Mouse (Mus musculus): ENCODE data around the gene Hist1h3b.

The Hist1h3b gene

DNA sequence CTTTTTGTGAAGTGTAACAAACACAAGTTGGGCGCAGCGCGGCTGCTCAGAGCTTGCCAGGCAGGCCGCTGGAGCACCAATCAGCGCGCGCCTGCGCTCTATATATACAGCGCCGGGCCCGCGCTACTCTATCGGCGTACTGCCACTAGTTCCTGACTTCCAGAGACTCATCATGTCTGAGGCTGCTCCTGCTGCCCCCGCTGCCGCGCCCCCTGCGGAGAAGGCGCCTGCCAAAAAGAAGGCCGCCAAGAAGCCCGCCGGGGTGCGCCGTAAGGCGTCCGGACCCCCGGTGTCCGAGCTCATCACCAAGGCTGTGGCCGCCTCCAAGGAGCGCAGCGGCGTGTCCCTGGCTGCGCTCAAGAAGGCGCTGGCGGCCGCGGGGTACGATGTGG is 13.4 kb upstream of the Hist1h3b start, which contains the start of gene Hist1h1c:
Gene Hist1h1c (plus strand): TSS at position 132 of the 392 bp plus-strand sequence.
- peak; percentile 92 for DNase-seq (ENCODE audit: low spot score)

DNA sequence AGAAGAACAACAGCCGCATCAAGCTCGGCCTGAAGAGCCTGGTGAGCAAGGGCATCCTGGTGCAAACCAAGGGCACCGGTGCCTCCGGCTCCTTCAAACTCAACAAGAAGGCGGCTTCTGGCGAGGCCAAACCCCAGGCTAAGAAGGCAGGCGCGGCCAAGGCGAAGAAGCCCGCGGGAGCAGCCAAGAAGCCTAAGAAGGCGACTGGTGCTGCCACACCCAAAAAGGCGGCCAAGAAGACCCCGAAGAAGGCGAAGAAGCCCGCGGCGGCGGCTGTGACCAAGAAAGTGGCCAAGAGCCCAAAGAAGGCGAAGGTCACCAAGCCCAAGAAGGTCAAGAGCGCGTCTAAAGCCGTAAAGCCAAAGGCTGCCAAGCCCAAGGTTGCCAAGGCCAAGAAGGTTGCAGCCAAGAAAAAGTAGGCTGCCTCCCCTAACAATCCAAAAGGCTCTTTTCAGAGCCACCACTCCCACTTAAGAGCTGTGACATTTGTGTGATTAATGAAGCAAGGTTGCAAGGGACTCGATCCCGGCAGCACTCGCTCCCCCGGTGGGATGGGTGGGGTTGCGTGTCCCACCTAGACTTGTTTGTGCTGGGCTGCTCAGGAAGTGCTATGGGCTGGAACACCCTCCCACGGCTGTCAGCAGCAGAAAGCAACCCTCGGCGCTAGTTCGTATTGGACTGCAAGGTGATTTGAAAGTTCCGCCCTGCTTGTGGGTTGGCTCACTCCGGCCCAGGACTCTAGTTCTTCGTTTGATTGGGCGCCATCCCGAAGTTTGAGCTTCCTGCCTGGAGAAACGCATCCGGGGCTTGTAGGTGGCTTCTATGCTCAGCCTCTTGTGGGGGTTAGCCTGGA is 12.8 kb upstream of the Hist1h3b start:
- DNase-seq (ENCODE audit: low spot score) = peak; percentile 94

DNA sequence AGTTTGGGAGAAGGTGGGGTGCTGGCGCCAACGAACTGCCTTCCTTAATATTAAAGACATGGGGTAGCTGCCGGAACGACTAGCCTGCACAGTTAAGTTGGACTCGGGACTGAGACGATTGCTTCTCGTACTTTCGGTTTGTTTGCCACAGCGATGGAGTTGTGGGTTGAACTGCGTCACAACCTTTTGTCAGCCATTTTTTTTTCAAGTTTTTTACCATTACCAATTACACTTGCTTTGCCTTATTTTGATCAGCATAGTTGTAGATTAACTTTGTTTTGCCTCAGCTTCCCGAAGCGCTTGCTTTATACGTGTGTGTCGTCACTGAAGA is 12.2 kb upstream of the Hist1h3b start:
- DNase-seq (ENCODE audit: low spot score) = no peak

DNA sequence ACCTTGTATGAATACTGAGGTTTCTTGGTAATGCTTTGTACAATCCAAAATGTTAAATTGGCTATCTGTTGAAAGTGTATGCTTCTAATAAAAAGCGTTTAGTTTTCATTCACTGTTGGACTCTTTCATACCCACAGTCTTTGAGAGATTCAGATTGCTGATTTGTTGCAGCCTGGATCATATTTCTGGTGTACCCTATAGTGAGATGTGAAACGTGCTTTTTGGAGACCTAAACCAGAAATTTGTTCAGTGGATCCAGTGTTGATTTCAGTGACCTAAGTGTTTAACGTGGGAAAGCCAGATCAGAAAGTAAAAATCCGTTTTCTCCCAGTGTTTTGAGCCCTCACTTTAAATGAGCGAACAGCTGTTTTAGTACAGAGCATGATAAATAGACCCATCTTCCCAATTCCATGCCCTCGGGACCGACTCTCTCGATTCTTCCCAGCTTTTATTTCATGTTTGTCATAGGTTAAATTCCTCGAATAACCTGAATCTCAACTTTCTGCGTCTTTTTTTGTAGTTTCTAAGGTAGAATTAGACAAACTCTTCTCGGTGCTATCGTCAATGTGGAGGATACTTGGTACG is 11.7 kb upstream of the Hist1h3b start:
- DNase-seq (ENCODE audit: low spot score) = no peak

DNA sequence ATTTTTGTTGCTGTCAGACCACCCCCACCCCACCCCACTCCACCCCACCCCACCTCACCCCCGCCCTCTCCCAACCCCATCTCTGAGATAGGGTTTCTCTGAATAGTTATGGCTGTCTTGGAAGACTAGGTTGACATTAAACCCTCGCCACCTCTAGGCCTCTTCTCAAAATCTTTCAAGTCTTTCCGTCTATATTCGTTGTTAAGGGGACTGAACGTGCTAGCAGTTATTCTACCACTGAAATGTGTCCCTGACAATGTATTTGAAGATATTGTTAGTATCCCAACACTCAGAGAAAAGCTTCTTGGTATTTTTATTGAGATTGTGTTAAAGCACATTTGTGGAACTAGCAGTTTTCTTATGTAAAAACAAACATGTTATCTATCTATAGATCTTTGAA is 11.2 kb upstream of the Hist1h3b start:
- no peak for DNase-seq (ENCODE audit: low spot score)

DNA sequence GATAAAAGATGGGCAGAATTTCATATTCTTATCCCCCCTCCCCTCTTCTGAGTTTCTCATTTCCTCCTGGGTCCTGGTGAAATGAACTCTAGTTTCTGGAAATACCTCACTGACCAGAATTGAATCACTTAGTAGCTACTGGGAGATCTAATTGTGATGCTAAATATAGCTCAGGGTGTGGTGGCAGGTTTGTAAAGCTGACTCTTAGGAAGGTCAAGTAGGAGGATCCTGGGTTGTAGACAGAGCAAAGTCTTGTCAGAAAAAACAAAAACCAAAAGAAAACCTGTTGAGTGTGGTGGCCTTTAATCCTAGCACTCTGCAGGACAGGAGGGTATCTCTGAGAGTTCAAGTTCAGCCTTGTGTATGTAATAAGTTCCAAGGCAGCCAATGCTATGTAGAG is 10.1 kb upstream of the Hist1h3b start:
- DNase-seq (ENCODE audit: low spot score) = no peak

DNA sequence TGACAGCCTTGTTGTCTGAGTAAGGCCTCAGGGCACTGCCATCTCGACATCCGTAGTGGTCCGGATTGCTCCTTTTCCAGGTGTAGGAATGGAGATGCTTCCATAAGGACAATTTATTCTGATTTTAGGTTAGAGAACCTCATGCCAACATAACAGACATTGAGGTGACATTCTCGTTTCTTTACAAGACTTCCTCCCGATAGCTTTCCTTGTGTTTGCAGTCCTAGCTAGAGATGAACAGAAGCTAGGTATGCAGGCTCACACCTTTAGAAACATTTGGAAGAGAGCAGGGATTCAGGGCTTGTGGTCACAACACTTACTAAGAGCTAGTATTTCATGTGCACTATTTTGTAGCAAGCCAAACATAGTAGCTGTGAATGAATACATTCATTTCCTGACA is 8.9 kb upstream of the Hist1h3b start:
- no peak for DNase-seq (ENCODE audit: low spot score)

DNA sequence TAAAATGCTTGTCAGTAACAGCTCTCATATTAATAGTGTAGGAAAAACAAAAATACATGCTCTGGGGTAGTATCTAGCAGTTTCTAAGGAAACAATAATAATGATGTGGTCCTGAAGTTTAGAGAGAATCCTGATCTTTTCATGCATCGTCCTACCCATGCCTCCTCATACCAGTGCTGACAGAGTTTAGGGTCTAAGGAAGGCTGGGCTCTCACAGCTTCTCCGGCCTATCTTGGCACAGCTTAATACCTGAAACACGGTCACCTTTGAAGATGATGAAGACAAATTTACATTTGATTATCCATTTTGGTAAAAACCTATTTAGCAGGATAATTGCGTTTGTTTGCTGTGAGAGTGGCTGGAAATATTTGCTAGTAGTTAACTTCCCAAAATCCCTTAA is 8.1 kb upstream of the Hist1h3b start:
- DNase-seq (ENCODE audit: low spot score) = no peak

DNA sequence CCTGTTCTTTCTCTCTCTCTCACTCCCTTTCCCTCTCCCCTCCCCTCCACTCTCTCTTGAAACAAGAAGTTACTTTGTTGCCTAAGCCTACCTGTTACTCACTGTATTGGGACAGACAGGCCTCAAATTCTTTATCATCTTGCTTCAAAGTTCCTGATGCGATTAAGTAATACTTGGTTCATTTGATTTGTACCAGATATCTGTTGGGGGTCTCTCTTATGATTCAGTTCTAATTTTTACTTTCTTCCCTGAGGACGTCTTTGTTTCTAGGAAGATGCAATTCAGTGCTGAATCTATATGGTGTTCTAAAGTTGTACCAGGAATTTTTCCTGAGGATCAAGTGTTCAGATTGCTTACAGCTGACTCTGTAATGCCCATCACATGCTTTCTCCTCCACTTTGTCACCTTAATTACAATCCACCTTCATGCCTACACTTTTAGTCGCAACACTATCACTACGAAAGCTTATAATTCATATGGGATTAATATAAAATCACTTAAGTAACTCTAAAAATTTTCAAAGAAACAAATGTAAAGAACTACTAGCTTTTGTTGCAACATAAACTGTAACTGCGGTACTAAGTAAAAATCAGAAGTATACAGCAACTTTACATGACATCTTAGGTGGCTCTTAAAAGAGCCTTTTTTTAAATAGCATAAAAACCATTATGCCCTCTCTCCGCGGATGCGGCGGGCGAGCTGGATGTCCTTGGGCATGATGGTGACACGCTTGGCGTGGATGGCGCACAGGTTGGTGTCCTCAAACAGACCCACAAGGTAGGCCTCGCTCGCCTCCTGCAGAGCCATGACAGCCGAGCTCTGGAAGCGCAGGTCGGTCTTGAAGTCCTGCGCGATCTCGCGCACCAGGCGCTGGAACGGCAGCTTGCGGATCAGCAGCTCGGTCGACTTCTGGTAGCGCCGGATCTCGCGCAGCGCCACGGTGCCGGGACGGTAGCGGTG is 7.4 kb upstream of the Hist1h3b start:
- no peak for DNase-seq (ENCODE audit: low spot score)

DNA sequence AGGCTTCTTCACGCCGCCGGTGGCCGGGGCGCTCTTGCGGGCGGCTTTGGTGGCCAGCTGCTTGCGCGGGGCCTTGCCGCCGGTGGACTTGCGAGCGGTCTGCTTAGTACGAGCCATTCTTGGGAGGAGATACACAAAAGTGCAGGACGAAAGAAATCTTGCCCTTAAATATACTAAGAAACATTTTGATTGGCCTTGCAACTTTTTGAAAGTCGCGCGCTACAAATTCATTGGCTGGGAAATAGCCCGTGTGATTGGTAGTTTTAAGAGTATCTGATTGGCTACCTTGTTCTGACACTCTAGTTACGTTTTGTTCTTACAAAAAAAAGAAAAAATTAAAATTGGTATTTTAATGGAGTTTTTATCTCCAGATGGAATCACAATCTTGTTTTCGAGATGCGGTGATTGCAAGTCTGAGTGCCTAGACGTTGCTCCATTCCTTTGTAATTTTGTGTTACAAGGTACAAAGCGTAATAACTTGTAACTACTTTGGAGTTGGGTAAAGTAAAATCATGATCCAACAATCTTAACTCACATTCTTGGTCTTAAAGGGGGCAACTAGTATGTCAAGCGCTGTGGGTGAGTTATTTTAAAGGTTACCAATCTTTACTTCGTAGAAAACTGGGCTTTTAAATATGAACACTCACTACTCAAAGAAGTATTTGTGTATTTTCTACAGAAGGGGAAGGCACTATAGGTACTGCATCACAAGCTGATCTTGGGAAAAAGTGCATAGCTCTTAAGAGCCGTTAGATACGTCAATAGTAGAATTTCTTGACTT is 6.5 kb upstream of the Hist1h3b start, which contains the start of gene Hist1h3c:
Gene Hist1h3c (minus strand): TSS at position 222 of the 781 bp plus-strand sequence.
- peak; percentile 85 for DNase-seq (ENCODE audit: low spot score)

DNA sequence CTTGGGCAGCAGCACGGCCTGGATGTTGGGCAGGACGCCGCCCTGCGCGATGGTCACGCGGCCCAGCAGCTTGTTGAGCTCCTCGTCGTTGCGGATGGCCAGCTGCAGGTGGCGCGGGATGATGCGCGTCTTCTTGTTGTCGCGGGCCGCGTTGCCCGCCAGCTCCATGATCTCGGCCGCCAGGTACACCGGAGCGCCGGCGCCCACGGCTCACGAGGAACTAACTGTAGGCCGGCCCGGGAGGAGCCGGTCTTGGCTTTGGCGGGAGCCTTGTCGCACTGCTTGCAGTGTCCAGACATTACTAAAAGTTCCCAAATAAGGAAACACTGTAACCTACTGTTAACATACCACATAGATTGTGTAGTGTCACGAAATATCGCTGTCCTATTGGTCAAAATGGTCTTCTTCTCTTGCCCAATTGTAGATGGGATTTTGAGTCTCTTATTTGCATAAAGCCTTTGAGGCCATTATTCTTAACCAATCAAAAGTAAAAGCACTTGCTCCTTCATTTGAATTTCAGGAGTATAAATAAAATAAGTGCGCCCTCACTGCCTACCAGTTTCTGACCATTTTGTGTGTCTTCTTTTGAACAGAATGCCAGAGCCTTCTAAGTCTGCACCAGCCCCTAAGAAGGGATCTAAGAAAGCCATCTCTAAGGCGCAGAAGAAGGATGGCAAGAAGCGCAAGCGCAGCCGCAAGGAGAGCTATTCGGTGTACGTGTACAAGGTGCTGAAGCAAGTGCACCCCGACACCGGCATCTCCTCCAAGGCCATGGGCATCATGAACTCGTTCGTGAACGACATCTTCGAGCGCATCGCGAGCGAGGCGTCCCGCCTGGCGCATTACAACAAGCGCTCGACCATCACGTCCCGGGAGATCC is 5.6 kb upstream of the Hist1h3b start, which contains the start of gene Hist1h2bb:
Gene Hist1h2bb (plus strand): TSS at position 534 of the 880 bp plus-strand sequence.
- DNase-seq (ENCODE audit: low spot score) = peak; percentile 56

DNA sequence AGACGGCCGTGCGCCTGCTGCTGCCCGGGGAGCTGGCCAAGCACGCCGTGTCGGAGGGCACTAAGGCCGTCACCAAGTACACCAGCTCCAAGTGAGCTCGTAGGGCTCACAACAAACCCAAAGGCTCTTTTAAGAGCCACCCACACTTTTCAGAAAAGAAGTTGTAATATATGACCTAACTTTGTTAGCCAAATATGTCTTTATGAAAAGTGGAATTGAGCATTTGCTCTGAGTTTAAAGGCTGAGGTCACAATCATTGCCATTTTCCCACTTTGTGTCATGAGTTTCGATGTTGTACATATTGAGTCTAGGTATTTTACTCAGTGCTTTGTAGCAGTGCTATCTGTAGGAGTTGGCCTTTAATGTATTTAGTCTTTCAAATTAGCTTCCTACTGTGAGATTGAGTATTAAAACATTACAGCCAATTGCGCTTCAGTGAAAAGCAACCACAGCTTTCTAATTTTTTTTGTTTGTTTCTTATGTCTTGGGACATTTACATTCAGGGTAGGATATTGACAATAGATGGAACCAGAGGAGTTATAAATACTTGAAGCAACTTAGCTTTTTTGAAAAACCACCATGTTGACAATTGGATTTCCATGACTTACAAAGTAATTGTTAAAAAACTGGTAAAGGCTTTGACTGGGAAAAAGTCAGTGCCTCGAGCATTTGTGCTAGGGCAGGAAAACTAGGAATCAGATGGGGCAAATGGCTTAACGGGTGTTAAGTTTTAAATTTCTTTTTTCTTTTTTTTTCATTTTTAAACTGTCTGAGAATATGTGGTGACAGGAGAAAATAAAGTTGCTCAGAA is 4.8 kb upstream of the Hist1h3b start:
- DNase-seq (ENCODE audit: low spot score) = no peak

DNA sequence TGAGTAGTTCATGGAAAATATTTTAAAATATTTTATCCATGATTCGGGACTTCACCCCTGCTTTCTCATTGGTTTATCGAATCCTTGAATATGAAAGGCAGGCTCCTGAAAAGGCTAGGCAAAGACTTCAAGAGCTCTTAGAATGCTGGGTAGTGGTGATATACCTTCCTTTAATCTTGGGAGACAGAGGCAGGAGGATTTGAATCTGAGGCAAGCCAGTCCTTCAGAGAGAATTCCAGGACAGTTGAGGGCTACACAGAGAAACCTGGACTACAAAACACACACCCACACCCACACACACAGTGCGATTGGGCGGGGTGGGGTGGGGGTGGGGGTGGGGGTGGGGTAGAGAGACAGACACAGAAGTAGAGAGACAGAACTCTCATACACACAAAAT is 4.2 kb upstream of the Hist1h3b start:
- no peak for DNase-seq (ENCODE audit: low spot score)

DNA sequence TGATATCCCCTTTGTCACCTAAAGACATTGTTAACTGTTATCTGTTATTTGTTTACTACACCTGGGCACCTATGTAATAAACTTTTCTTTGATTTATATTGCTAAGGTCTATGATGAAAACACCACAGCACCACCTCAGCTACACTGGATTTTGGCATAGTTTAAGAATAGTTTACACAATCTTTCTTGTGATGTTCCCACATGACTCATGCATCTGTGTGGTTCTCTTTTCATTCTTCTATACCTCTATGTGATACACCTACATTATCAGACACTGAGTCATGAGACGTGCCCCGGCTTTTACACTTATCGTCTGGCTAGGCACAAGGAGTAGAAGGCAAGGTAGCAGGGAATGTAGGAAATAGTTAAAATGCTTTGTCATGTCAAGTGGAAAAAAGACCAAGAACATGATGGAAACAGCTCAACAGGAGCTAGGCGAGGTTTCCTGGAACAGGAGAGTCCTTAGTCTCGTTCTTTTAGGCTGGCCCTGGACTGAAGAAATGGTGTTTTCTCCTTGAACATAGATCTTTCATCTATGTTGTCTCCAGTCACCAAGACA is 2.4 kb upstream of the Hist1h3b start:
- no peak for DNase-seq (ENCODE audit: low spot score)

DNA sequence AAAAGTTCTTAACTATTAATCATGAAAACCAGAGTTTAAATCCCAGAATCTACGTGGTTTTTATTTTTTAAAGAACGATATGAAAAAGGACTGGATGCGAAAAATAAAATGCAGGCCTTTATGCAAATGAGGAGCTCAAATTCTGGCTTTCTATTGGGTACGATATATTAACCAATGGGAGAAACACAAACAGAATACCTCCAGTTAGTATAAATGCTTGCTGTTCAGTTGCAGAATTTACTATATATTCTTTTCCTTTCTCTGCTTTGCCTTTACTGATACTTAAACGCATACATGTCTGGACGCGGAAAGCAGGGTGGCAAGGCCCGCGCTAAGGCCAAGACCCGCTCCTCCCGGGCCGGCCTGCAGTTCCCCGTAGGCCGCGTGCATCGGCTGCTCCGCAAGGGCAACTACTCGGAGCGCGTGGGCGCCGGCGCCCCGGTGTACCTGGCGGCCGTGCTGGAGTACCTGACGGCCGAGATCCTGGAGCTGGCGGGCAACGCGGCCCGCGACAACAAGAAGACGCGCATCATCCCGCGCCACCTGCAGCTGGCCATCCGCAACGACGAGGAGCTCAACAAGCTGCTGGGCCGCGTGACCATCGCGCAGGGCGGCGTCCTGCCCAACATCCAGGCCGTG is 1.1 kb upstream of the Hist1h3b start, which contains the start of gene Hist1h2ab:
Gene Hist1h2ab (plus strand): TSS at position 288 of the 639 bp plus-strand sequence.
- DNase-seq (ENCODE audit: low spot score) = peak; percentile 40

DNA sequence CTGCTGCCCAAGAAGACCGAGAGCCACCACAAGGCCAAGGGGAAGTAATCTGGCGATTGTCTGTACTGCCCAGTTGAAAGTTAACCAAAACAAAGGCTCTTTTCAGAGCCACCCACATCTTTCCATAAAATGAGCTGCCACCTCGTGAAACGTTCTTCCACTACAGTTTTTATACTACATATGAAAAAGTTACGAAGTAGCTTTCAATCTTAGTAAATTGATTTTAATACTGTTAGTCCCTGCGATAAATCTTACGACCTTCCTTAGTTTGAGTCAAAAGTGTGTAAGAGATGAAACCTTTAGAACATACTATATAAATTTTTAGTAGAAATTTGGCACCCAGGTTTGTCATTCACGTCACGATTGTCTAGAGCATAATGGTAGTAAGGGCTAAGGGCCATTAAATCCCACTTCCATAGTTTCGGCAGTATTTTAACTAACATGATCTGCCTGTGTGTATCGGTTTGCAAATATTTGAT is 550 bp upstream of the Hist1h3b start:
- DNase-seq (ENCODE audit: low spot score) = no peak

DNA sequence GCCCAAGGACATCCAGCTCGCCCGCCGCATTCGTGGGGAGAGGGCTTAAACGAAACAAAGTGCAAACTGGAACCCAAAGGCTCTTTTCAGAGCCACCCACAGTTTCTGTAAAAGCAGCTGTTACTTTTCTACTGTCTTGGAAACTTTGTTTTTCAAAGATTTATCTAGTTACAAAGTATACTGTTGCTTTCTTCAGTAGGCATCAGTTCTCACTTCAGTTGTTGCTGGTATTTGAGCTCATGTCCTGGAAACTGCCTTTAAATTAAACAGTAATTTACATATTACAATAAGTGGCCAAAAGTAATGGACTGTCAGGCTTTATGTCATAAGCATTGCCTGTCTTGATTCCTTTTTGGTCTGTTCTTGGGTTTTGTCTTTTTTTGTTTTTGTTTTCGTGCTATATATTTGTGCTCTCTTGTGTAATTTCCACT is 690 bp downstream of the Hist1h3b start:
- DNase-seq (ENCODE audit: low spot score) = no peak

DNA sequence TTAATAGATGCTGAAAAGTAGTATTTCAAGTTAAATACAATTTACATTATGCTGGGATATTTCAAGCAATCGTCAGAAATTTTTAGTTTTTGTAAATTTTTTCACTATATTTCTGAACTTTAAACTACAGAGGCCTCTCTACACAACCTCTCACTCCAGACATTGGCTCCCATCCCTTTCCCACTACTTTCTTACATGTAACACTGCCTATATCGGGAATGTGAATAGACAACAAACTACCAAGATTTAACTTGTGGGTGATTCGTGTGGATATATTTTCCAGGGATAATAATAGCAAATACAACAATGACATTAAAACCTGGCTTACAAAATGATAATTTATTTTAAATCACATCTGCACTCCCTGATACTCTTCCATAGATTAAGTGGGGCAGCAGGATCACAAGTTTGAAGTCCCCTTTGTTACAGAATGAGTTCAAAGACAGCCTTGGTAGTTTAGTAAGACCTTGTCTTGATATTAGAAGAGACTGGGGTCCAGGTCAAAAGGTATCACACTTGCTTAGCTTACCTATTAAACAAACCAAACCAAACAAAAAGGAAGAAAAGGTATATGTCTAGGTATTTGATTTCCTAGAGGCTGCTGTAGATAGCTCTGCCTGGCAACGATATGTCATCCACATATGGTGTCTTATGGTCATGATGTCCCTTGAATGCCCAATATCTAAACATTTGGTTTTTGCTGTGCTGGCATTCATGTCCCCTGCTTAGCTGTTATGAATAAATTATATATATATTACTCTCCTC is 1.4 kb downstream of the Hist1h3b start:
- no peak for DNase-seq (ENCODE audit: low spot score)
